Comparison of ENCODE assay signal across 9 mouse cellular contexts in genomic region chr11:62537089-62537488, GRCm38 (mm10). TPM values are rescaled to one million over a fixed set of nuclear protein-coding genes. Genes with fewer than 3 reads are reported as not detected.
DNase-seq lines count a peak whose midpoint lies in the region; ATAC-seq and TF ChIP-seq lines count a peak whose summit lies in the region.
"Had no signal": no experiment of that assay in that cellular context is flagged by ENCODE, and none has a peak within 500 bp of the region (broad histone marks: within the 10 kb centered on the region; RNA-seq: fewer than 3 reads in every experiment).

No protein-coding gene starts in this region.

- TF ChIP-seq CTCF in intestine, postnatal 0 days (IDR thresholded peaks at IDR 0.05; ENCODE audit: low read depth) = no peak
- no peak for TF ChIP-seq CTCF in midbrain, postnatal 0 days (IDR thresholded peaks at IDR 0.05)

- no peak for ATAC-seq in intestine, postnatal 0 days
- no peak for ATAC-seq in intestine, embryonic 16.5 days
- ATAC-seq in embryonic facial prominence, embryonic 13.5 days (ENCODE audit: insufficient number of reproducible peaks, insufficient read depth, low FRiP score, low TSS enrichment, low read depth) = no peak
- no peak for ATAC-seq in hindbrain, embryonic 16.5 days
- no peak for ATAC-seq in midbrain, postnatal 0 days (ENCODE audit: low FRiP score)

- peak overlapping the region; percentile 91 for H3K4me2 ChIP-seq in intestine, postnatal 0 days (replicated peaks; ENCODE audit: low read depth)
- no peak overlapping the region for H3K4me2 ChIP-seq in intestine, embryonic 16.5 days (ENCODE audit: low read depth, low read length)
- H3K4me2 ChIP-seq in embryonic facial prominence, embryonic 13.5 days = peak overlapping the region; percentile 93
- peak overlapping the region; percentile 90 for H3K4me2 ChIP-seq in hindbrain, embryonic 16.5 days (ENCODE audit: low read length)
- peak overlapping the region; percentile 81 for H3K4me2 ChIP-seq in midbrain, postnatal 0 days (ENCODE audit: low read depth, low read length, poor library complexity, severe bottlenecking)

- H3K4me1 ChIP-seq in intestine, postnatal 0 days (replicated peaks; ENCODE audit: control insufficient read depth, insufficient read depth, low read length) = 0 out of 2 replicates have a peak, but pooled peaks cover 4% of the 10 kb centered on the region
- peaks cover 10% of the 10 kb centered on the region; the same call in 1 of the 2 replicates for H3K4me1 ChIP-seq in intestine, embryonic 16.5 days (ENCODE audit: control insufficient read depth, insufficient read depth, low read length)
- H3K4me1 ChIP-seq in embryonic facial prominence, embryonic 13.5 days = peaks cover 4% of the 10 kb centered on the region
- peaks cover 7% of the 10 kb centered on the region for H3K4me1 ChIP-seq in hindbrain, embryonic 16.5 days (ENCODE audit: control insufficient read depth, insufficient read depth, low read depth, low read length)
- H3K4me1 ChIP-seq in midbrain, postnatal 0 days (ENCODE audit: insufficient read depth, low read length) = no peaks in the 10 kb centered on the region

- peak overlapping the region; percentile 84; the same call in 1 of the 2 replicates for H3K4me3 ChIP-seq in intestine, postnatal 0 days (ENCODE audit: low read depth, low read length)
- no peak overlapping the region for H3K4me3 ChIP-seq in intestine, embryonic 16.5 days (ENCODE audit: low read length)
- peak overlapping the region; percentile 80; the same call in 1 of the 2 replicates for H3K4me3 ChIP-seq in embryonic facial prominence, embryonic 13.5 days
- no peak overlapping the region; the same call in 1 of the 2 replicates for H3K4me3 ChIP-seq in hindbrain, embryonic 16.5 days (ENCODE audit: low read length)
- no peak overlapping the region for H3K4me3 ChIP-seq in midbrain, postnatal 0 days (ENCODE audit: low read depth, low read length)

- no peak overlapping the region for H3K9ac ChIP-seq in intestine, postnatal 0 days (ENCODE audit: low read depth, low read length)
- H3K9ac ChIP-seq in intestine, embryonic 16.5 days (ENCODE audit: low read depth, low read length) = no peak overlapping the region
- no peak overlapping the region for H3K9ac ChIP-seq in embryonic facial prominence, embryonic 13.5 days
- H3K9ac ChIP-seq in hindbrain, embryonic 16.5 days (ENCODE audit: low read depth, low read length) = no peak overlapping the region
- 0 out of 2 replicates have a peak overlapping the region, but pooled peaks have one; percentile 33 for H3K9ac ChIP-seq in midbrain, postnatal 0 days (replicated peaks; ENCODE audit: low read length, poor library complexity, severe bottlenecking)
- H3K9ac ChIP-seq: limb, embryonic 13.5 days had no signal

- WGBS in intestine, postnatal 0 days = 85% methylated on average over 8 of the region's 8 CpGs
- 88% methylated on average over 8 of the region's 8 CpGs for WGBS in intestine, embryonic 16.5 days
- 59% methylated on average over 8 of the region's 8 CpGs for WGBS in embryonic facial prominence, embryonic 13.5 days
- WGBS in hindbrain, embryonic 16.5 days = 80% methylated on average over 8 of the region's 8 CpGs
- 80% methylated on average over 8 of the region's 8 CpGs for WGBS in midbrain, postnatal 0 days

- H3K9me3 ChIP-seq in intestine, postnatal 0 days (ENCODE audit: control insufficient read depth) = no peaks in the 10 kb centered on the region
- H3K9me3 ChIP-seq in intestine, embryonic 16.5 days (ENCODE audit: control insufficient read depth, low read length) = no peaks in the 10 kb centered on the region
- H3K9me3 ChIP-seq in embryonic facial prominence, embryonic 13.5 days = no peaks in the 10 kb centered on the region
- H3K9me3 ChIP-seq in hindbrain, embryonic 16.5 days (ENCODE audit: control insufficient read depth, low read length) = no peaks in the 10 kb centered on the region
- H3K9me3 ChIP-seq in midbrain, postnatal 0 days (ENCODE audit: low read length) = no peaks in the 10 kb centered on the region
- H3K9me3 ChIP-seq: limb, embryonic 13.5 days had no signal

- DNase-seq in midbrain, postnatal 0 days (ENCODE audit: low spot score) = no peak
- no peak for DNase-seq in frontal cortex, adult 2 months (ENCODE audit: extremely low spot score in 1 of 2, low spot score in 1 of 2)
- DNase-seq in spleen, postnatal 14 days (ENCODE audit: low spot score in 2 of 2) = no peak
- DNase-seq: heart, postnatal 36 days had no signal

- no peaks in the 10 kb centered on the region for H3K27me3 ChIP-seq in intestine, postnatal 0 days (replicated peaks; ENCODE audit: control insufficient read depth, insufficient read depth, low read length)
- no peaks in the 10 kb centered on the region for H3K27me3 ChIP-seq in intestine, embryonic 16.5 days (replicated peaks; ENCODE audit: control insufficient read depth, insufficient read depth, low read length)
- peaks cover 18% of the 10 kb centered on the region for H3K27me3 ChIP-seq in embryonic facial prominence, embryonic 13.5 days
- no peaks in the 10 kb centered on the region for H3K27me3 ChIP-seq in hindbrain, embryonic 16.5 days (replicated peaks; ENCODE audit: control insufficient read depth, insufficient read depth, low read length)
- H3K27me3 ChIP-seq in midbrain, postnatal 0 days (ENCODE audit: insufficient read depth, low read length) = no peaks in the 10 kb centered on the region

- H3K27ac ChIP-seq in intestine, postnatal 0 days (ENCODE audit: low read depth, low read length) = no peak overlapping the region
- no peak overlapping the region for H3K27ac ChIP-seq in intestine, embryonic 16.5 days (ENCODE audit: low read length)
- H3K27ac ChIP-seq in embryonic facial prominence, embryonic 13.5 days = no peak overlapping the region
- no peak overlapping the region for H3K27ac ChIP-seq in hindbrain, embryonic 16.5 days (ENCODE audit: low read depth, low read length)
- no peak overlapping the region for H3K27ac ChIP-seq in midbrain, postnatal 0 days (ENCODE audit: low read depth, low read length)
- H3K27ac ChIP-seq: limb, embryonic 13.5 days had no signal

- peaks cover 6% of the 10 kb centered on the region; the same call in 1 of the 2 replicates for H3K36me3 ChIP-seq in intestine, postnatal 0 days (ENCODE audit: control insufficient read depth, insufficient read depth)
- no peaks in the 10 kb centered on the region for H3K36me3 ChIP-seq in intestine, embryonic 16.5 days (ENCODE audit: control insufficient read depth, insufficient read depth, low read length)
- peaks cover 12% of the 10 kb centered on the region for H3K36me3 ChIP-seq in embryonic facial prominence, embryonic 13.5 days
- 0 out of 2 replicates have a peak, but pooled peaks cover under 1% of the 10 kb centered on the region for H3K36me3 ChIP-seq in hindbrain, embryonic 16.5 days (ENCODE audit: control insufficient read depth, insufficient read depth, low read length)
- no peaks in the 10 kb centered on the region for H3K36me3 ChIP-seq in midbrain, postnatal 0 days (ENCODE audit: insufficient read depth, low read length)
- H3K36me3 ChIP-seq: limb, embryonic 13.5 days had no signal

RNA-seq across cellular contexts. Expression of gene Cenpv, which starts 2.0 kb away (rescaled TPM):
- 54.9 and 55.2 TPM in 2 replicates for polyA plus RNA-seq in intestine, postnatal 0 days (2015; fragmentation: Nextera tagmentation; extraction: Ambion mirVana)
- 6.8 and 17.9 TPM in 2 replicates for polyA plus RNA-seq in intestine, embryonic 16.5 days (2015; fragmentation: Nextera tagmentation; extraction: Ambion mirVana)
- polyA plus RNA-seq in embryonic facial prominence, embryonic 13.5 days (2015; fragmentation: Nextera tagmentation; extraction: Ambion mirVana) = 35.9 and 41.1 TPM in 2 replicates
- polyA plus RNA-seq in hindbrain, embryonic 16.5 days (2015; fragmentation: Nextera tagmentation; extraction: Ambion mirVana) = 23.8 and 50.7 TPM in 2 replicates
- 58.0 and 63.2 TPM in 2 replicates for total RNA-seq in midbrain, postnatal 0 days (2014; rRNA removed)
- polyA plus RNA-seq in midbrain, postnatal 0 days (2015; fragmentation: Nextera tagmentation; extraction: Ambion mirVana) = 30.1 and 32.9 TPM in 2 replicates
- polyA plus RNA-seq in frontal cortex, adult 2 months (2012; rRNA removed) = 61.0 and 66.1 TPM in 2 replicates

RNA-seq across cellular contexts. Expression of gene Ubb, which starts 13.9 kb away (rescaled TPM):
- polyA plus RNA-seq in intestine, postnatal 0 days (2015; fragmentation: Nextera tagmentation; extraction: Ambion mirVana) = 2,405 and 2,440 TPM in 2 replicates
- polyA plus RNA-seq in intestine, embryonic 16.5 days (2015; fragmentation: Nextera tagmentation; extraction: Ambion mirVana) = 2,570 and 2,643 TPM in 2 replicates
- 3,261 and 3,547 TPM in 2 replicates for polyA plus RNA-seq in embryonic facial prominence, embryonic 13.5 days (2015; fragmentation: Nextera tagmentation; extraction: Ambion mirVana)
- 4,470 and 4,568 TPM in 2 replicates for polyA plus RNA-seq in hindbrain, embryonic 16.5 days (2015; fragmentation: Nextera tagmentation; extraction: Ambion mirVana)
- 1,443 and 2,095 TPM in 2 replicates for total RNA-seq in midbrain, postnatal 0 days (2014; rRNA removed)
- 4,479 and 4,841 TPM in 2 replicates for polyA plus RNA-seq in midbrain, postnatal 0 days (2015; fragmentation: Nextera tagmentation; extraction: Ambion mirVana)
- 3,321 and 3,429 TPM in 2 replicates for polyA plus RNA-seq in frontal cortex, adult 2 months (2012; rRNA removed)

RNA-seq across cellular contexts. Expression of gene Trpv2, which starts 37.2 kb away (rescaled TPM):
- polyA plus RNA-seq in intestine, postnatal 0 days (2015; fragmentation: Nextera tagmentation; extraction: Ambion mirVana) = 6.0 and 6.3 TPM in 2 replicates
- 11.0 and 11.2 TPM in 2 replicates for polyA plus RNA-seq in intestine, embryonic 16.5 days (2015; fragmentation: Nextera tagmentation; extraction: Ambion mirVana)
- polyA plus RNA-seq in embryonic facial prominence, embryonic 13.5 days (2015; fragmentation: Nextera tagmentation; extraction: Ambion mirVana) = 3.0 and 3.5 TPM in 2 replicates
- polyA plus RNA-seq in hindbrain, embryonic 16.5 days (2015; fragmentation: Nextera tagmentation; extraction: Ambion mirVana) = 35.3 and 36.6 TPM in 2 replicates
- 55.4 and 62.0 TPM in 2 replicates for total RNA-seq in midbrain, postnatal 0 days (2014; rRNA removed)
- polyA plus RNA-seq in midbrain, postnatal 0 days (2015; fragmentation: Nextera tagmentation; extraction: Ambion mirVana) = 31.0 and 32.9 TPM in 2 replicates
- 16.8 TPM in 2 replicates for polyA plus RNA-seq in frontal cortex, adult 2 months (2012; rRNA removed)

Comparison
In these comparisons a context has a peak if more than half of its experiments do, and no peak if none do; other contexts are left out.
1. H3K4me3 ChIP-seq: peak in intestine, postnatal 0 days (single experiment) and embryonic facial prominence, embryonic 13.5 days (single experiment); none in intestine, embryonic 16.5 days (single experiment), hindbrain, embryonic 16.5 days (single experiment) and midbrain, postnatal 0 days (single experiment).